Mouse (Mus musculus) intestine, postnatal 0 days (tissue): Measurements from ENCODE around the gene Morc4. TPM values are rescaled to one million over a fixed set of nuclear protein-coding genes. Genes with fewer than 3 reads are reported as not detected.

ENCODE experiments used
- ATAC-seq: fragments of 200-750 bp; cut with Nextera tagmentation; 2 replicates; pipeline ENCODE4 v1.8.0; 2017; ENCODE audit warnings: mild to moderate bottlenecking, moderate TSS enrichment, moderate library complexity
- H3K27ac ChIP-seq: fragments of 300-500 bp; sonication (generic); 2 replicates; pipeline ENCODE4 v1.5.1; 2014; ENCODE audit warnings: mild to moderate bottlenecking, low read depth, low read length, moderate library complexity
- H3K27me3 ChIP-seq: fragments of 300-500 bp; sonication (generic); replicated peaks from 2 replicates; pipeline ENCODE4 v1.6.1; 2014; ENCODE audit warnings: low read length, mixed read lengths; ENCODE audit not compliant: control insufficient read depth, insufficient read depth
- H3K36me3 ChIP-seq: fragments of 300-500 bp; sonication (generic); 2 replicates; pipeline ENCODE4 v1.6.1; 2014; ENCODE audit warnings: mild to moderate bottlenecking, moderate library complexity; ENCODE audit not compliant: control insufficient read depth, insufficient read depth
- H3K4me1 ChIP-seq: fragments of 300-500 bp; sonication (generic); replicated peaks from 2 replicates; pipeline ENCODE4 v1.6.1; 2014; ENCODE audit warnings: antibody characterized with exemption, low read length, mixed read lengths; ENCODE audit not compliant: control insufficient read depth, insufficient read depth
- H3K4me2 ChIP-seq: fragments of 300-500 bp; sonication (generic); replicated peaks from 2 replicates; pipeline ENCODE4 v1.6.1; 2014; ENCODE audit warnings: low read depth, mild to moderate bottlenecking, moderate library complexity
- H3K4me3 ChIP-seq: fragments of 300-500 bp; sonication (generic); 2 replicates; pipeline ENCODE4 v1.5.1; 2014; ENCODE audit warnings: low read depth, low read length
- H3K9ac ChIP-seq: fragments of 300-500 bp; sonication (generic); 2 replicates; pipeline ENCODE4 v1.6.1; 2014; ENCODE audit warnings: mild to moderate bottlenecking, low read depth, low read length
- H3K9me3 ChIP-seq: fragments of 300-500 bp; sonication (generic); 2 replicates; pipeline ENCODE4 v1.6.1; 2016; ENCODE audit warnings: mixed run types; ENCODE audit not compliant: control insufficient read depth
- CTCF ChIP-seq: sonication (generic); IDR thresholded peaks from 2 replicates; pipeline ENCODE4 v1.5.1; 2016; ENCODE audit warnings: low read depth, mild to moderate bottlenecking, control low read depth, antibody characterized with exemption, moderate library complexity
- WGBS: fragments of 180-500 bp; shearing (Covaris S2); extraction: QIAGEN DNeasy Blood & Tissue Kit; methylation state at CpG from one replicate; pipeline ENCODE4 v1.1.7; 2014; 5-methylcytosine and 5-hydroxymethylcytosine counted together
- polyA plus RNA-seq: library from polyadenylated mRNA; unstranded; fragments of >200 nt; fragmentation: Nextera tagmentation; extraction: Ambion mirVana; gene quantifications from 2 replicates; pipeline ENCODE4 v1.2.1, GENCODE M21; 2015

Morc4 gene
- polyA plus RNA-seq, 1 experiment from 2014 or later, result 3.5 TPM

- WGBS, result 45% methylated on average over 7 of the region's 7 CpGs
- no peaks in the 10 kb centered on the region for H3K4me1 ChIP-seq
These were observed 96.3 kb downstream of the Morc4 start for GRCm38 (mm10) chrX:139775084-139775612.

GRCm38 (mm10) chrX:139774309-139775083, 97.0 kb downstream of the Morc4 start:
- peak; percentile 64 for ATAC-seq
- no peak overlapping the region for H3K9ac ChIP-seq
- no peaks in the 10 kb centered on the region for H3K36me3 ChIP-seq
- WGBS, result 38% methylated on average over 18 of the region's 18 CpGs
- H3K4me2 ChIP-seq, result peak overlapping the region; percentile 40
- no peaks in the 10 kb centered on the region for H3K9me3 ChIP-seq
- H3K27ac ChIP-seq, result no peak overlapping the region
- H3K27me3 ChIP-seq, result no peaks in the 10 kb centered on the region
- H3K4me3 ChIP-seq, result no peak overlapping the region
- peak; percentile 83 for TF ChIP-seq CTCF
- H3K4me1 ChIP-seq, result no peaks in the 10 kb centered on the region

More at GRCm38 (mm10) chrX:139775084-139775612, 96.3 kb downstream of the Morc4 start:
- ATAC-seq, result peak; percentile 36; the same call in 1 of the 2 replicates
- Histone ChIP-seq H3K4me2 (peak overlapping the region; percentile 40), H3K27me3 (no peaks in the 10 kb centered on the region), H3K36me3 (no peaks in the 10 kb centered on the region), H3K9ac (no peak overlapping the region), H3K9me3 (no peaks in the 10 kb centered on the region), H3K4me3 (no peak overlapping the region), H3K27ac (no peak overlapping the region)
- TF ChIP-seq CTCF, result no peak

Other genes starting within 250 kb of the Morc4 start
- 2.9 TPM in 2 replicates for gene Tbc1d8b, start 186.7 kb downstream of the Morc4 start, polyA plus RNA-seq
- gene Gm15013, start 157.2 kb downstream of the Morc4 start, polyA plus RNA-seq, result 0.17 and 0.39 TPM in 2 replicates
- not detected in 2 replicates for gene Ripply1, start 89.3 kb downstream of the Morc4 start, polyA plus RNA-seq
- 182 and 193 TPM in 2 replicates for gene Cldn2, start 70.8 kb downstream of the Morc4 start, polyA plus RNA-seq
- gene Rbm41, start 126.9 kb upstream of the Morc4 start, polyA plus RNA-seq, result 1.3 and 1.4 TPM in 2 replicates
- gene Nup62cl, start 191.0 kb upstream of the Morc4 start, polyA plus RNA-seq, result 0.75 and 1.5 TPM in 2 replicates
- not detected in 2 replicates for gene Pih1h3b, start 191.2 kb upstream of the Morc4 start, polyA plus RNA-seq